Mouse (Mus musculus): ENCODE measurements around the gene Ccno. TPM values are rescaled to one million over a fixed set of nuclear protein-coding genes. Genes with fewer than 3 reads are reported as not detected.

Ccno gene
- total RNA-seq (2014; rRNA removed; ENCODE audit: low replicate concordance) = 0.23 TPM in 1 of 2 replicates, not detected in the other
- polyA plus RNA-seq (2015; fragmentation: Nextera tagmentation; extraction: Ambion mirVana) = 0.14 and 0.29 TPM in 2 replicates

DNA sequence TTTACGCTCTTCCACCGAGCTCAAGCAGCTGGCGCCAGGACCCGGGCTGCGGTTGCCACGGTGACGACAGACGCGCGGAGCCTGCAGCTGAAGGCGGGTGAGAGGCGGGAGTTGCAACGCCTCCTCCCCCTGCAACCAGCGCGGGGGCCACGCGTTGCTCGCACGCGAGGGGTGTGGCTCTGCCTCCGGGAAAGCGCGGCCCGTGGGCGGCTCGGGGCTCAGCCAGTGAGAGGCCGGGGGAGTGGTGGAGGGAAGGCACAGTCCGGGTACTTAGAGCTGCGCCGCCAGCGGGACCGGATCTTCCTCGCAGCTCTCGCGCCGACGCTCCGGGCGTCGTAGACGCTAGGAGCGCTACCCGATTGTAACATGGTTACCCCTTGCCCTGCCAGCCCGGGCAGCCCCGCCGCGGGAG, at the start of gene Ccno:
Gene Ccno, plus strand, starts transcription at position 271 of the 412 bp plus-strand sequence.
- peak within 1 kb of the TSS; percentile 56 for H3K4me3 ChIP-seq (ENCODE audit: low read depth, low read length)
- peaks cover 14% of the 10 kb centered on the region for H3K4me1 ChIP-seq (ENCODE audit: control insufficient read depth, insufficient read depth)
- no peaks in the 10 kb centered on the region for H3K36me3 ChIP-seq (replicated peaks; ENCODE audit: control insufficient read depth, insufficient read depth, low read length)
- H3K9ac ChIP-seq (replicated peaks; ENCODE audit: low read depth, low read length) = peak within 1 kb of the TSS; percentile 32; the same call in 1 of the 2 replicates
- H3K27ac ChIP-seq (ENCODE audit: low read depth) = no peak within 1 kb of the TSS
- under 1% methylated on average over 42 of the region's 47 CpGs for WGBS
- DNase-seq (ENCODE audit: low spot score) (peak; percentile 90), ATAC-seq (ENCODE audit: insufficient read depth, low read depth) (peak; percentile 96)
- no peaks in the 10 kb centered on the region for H3K9me3 ChIP-seq (replicated peaks; ENCODE audit: control insufficient read depth, low read length)
- H3K4me2 ChIP-seq (ENCODE audit: low read depth, low read length) = peak within 1 kb of the TSS; percentile 96
- no peak for TF ChIP-seq EP300 (IDR thresholded peaks at IDR 0.05; ENCODE audit: low read depth)
- TF ChIP-seq CTCF (IDR thresholded peaks at IDR 0.05; ENCODE audit: low read depth) = no peak
- peaks cover 82% of the 10 kb centered on the region for H3K27me3 ChIP-seq (ENCODE audit: control insufficient read depth, insufficient read depth, low read length)

DNA sequence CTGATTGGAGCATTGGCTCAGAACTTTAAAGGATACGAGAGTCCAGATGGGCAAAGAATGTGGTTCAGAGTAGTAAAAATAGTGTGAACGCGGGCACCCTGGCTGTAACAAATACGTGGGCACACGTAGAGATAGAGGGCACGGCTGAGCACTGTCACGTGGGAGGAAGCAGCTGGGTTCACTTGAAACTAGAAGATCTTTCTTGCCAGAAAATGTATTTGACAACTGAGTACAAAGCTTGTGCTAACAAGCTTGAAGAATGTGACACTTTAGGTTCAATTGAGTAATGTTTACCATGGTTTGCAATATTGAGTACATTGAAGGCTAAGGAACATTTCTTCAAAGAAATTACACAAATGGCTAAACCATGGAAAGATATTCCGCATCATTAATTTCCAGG, 49.5 kb upstream of the Ccno start:
- 84% methylated on average over 8 of the region's 8 CpGs for WGBS
- DNase-seq (ENCODE audit: low spot score) (no peak), ATAC-seq (ENCODE audit: insufficient read depth, low read depth) (no peak)
- Histone ChIP-seq H3K4me1 (ENCODE audit: control insufficient read depth, insufficient read depth) (no peaks in the 10 kb centered on the region), H3K27ac (ENCODE audit: low read depth) (no peak overlapping the region), H3K36me3 (replicated peaks; ENCODE audit: control insufficient read depth, insufficient read depth, low read length) (peaks cover 45% of the 10 kb centered on the region), H3K9ac (replicated peaks; ENCODE audit: low read depth, low read length) (no peak overlapping the region), H3K9me3 (replicated peaks; ENCODE audit: control insufficient read depth, low read length) (no peaks in the 10 kb centered on the region), H3K4me2 (ENCODE audit: low read depth, low read length) (no peak overlapping the region), H3K4me3 (ENCODE audit: low read depth, low read length) (no peak overlapping the region), H3K27me3 (ENCODE audit: control insufficient read depth, insufficient read depth, low read length) (no peaks in the 10 kb centered on the region)
- TF ChIP-seq CTCF (IDR thresholded peaks at IDR 0.05; ENCODE audit: low read depth) (no peak), EP300 (IDR thresholded peaks at IDR 0.05; ENCODE audit: low read depth) (no peak)

DNA sequence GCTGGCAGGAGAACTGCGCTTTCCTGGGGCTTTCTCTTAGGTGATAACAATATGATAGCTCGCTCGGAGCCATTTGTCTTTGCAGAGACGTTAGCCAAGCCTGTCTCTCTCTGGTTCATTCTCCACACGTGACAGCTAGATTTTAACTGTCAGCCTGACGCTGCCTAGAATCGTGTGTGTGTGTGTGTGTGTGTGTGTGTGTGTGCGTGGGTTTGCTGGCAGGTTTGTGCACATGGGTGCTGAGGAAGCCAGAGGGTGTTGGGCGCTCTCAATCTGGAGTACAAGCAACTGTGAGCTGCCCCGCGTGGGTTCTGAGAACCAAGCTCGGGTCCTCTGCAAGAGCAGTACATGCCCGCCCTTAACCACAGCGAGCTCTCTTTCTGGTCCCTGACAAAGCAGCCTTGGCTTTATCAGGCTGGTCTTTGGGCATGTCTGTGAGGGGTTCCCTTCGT, 45.7 kb upstream of the Ccno start:
- ATAC-seq (ENCODE audit: insufficient read depth, low read depth) (no peak), DNase-seq (ENCODE audit: low spot score) (no peak)
- no peak overlapping the region for H3K27ac ChIP-seq (ENCODE audit: low read depth)
- H3K4me2 ChIP-seq (ENCODE audit: low read depth, low read length) = no peak overlapping the region
- no peaks in the 10 kb centered on the region for H3K4me1 ChIP-seq (ENCODE audit: control insufficient read depth, insufficient read depth)
- no peak for TF ChIP-seq CTCF (IDR thresholded peaks at IDR 0.05; ENCODE audit: low read depth)
- no peak for TF ChIP-seq EP300 (IDR thresholded peaks at IDR 0.05; ENCODE audit: low read depth)
- H3K36me3 ChIP-seq (replicated peaks; ENCODE audit: control insufficient read depth, insufficient read depth, low read length) = peaks cover 53% of the 10 kb centered on the region
- H3K4me3 ChIP-seq (ENCODE audit: low read depth, low read length) = no peak overlapping the region
- no peaks in the 10 kb centered on the region for H3K27me3 ChIP-seq (ENCODE audit: control insufficient read depth, insufficient read depth, low read length)
- 43% methylated on average over 15 of the region's 15 CpGs for WGBS
- no peak overlapping the region for H3K9ac ChIP-seq (replicated peaks; ENCODE audit: low read depth, low read length)
- no peaks in the 10 kb centered on the region for H3K9me3 ChIP-seq (replicated peaks; ENCODE audit: control insufficient read depth, low read length)

DNA sequence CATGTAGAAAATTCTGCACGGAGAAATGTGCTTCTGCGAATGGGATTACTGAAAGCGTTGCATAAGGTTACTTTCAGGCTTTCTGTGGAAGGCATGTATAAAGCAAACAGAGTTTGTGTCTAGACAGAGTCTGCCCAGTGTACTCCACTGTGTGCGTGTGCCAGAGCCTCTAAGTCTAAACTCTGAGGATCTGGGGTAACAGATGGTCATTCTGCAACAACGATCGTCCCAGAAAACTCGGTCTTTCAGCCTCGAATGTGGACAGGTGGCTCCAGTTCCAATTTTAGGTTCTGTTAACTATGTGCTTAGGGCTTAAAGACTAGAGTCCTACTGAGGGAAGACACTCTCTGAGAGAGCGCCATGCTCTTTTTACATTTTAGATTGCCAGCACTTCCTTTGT, 42.3 kb upstream of the Ccno start:
- Histone ChIP-seq H3K9ac (replicated peaks; ENCODE audit: low read depth, low read length) (no peak overlapping the region), H3K27ac (ENCODE audit: low read depth) (no peak overlapping the region), H3K9me3 (replicated peaks; ENCODE audit: control insufficient read depth, low read length) (no peaks in the 10 kb centered on the region), H3K27me3 (ENCODE audit: control insufficient read depth, insufficient read depth, low read length) (no peaks in the 10 kb centered on the region), H3K4me1 (ENCODE audit: control insufficient read depth, insufficient read depth) (no peaks in the 10 kb centered on the region), H3K36me3 (replicated peaks; ENCODE audit: control insufficient read depth, insufficient read depth, low read length) (peaks cover 67% of the 10 kb centered on the region), H3K4me3 (ENCODE audit: low read depth, low read length) (no peak overlapping the region), H3K4me2 (ENCODE audit: low read depth, low read length) (no peak overlapping the region)
- ATAC-seq (ENCODE audit: insufficient read depth, low read depth) (no peak), DNase-seq (ENCODE audit: low spot score) (no peak)
- TF ChIP-seq EP300 (IDR thresholded peaks at IDR 0.05; ENCODE audit: low read depth) = no peak
- no peak for TF ChIP-seq CTCF (IDR thresholded peaks at IDR 0.05; ENCODE audit: low read depth)
- 93% methylated on average over 9 of the region's 9 CpGs for WGBS

DNA sequence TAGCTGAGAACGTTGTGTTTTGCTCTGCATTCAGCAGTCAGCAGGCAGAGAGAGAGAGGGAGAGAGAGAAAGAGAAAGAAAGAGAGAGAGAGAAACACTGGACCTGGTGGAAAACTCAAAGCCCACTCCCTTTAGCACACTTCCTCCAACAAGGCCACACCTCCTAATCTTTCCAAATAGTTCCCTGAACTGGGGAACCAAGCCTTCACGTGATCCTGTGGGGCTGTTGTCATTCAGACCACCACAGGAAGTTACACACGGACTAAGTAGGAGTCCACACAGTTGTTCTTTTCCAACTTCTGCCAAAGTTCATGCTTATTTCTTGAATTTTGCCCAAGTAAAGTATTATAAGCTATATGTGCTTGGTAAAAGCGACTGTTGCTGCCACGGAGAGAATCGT, 41.7 kb upstream of the Ccno start:
- H3K27ac ChIP-seq (ENCODE audit: low read depth) = no peak overlapping the region
- H3K4me2 ChIP-seq (ENCODE audit: low read depth, low read length) = no peak overlapping the region
- WGBS = 83% methylated on average over 6 of the region's 6 CpGs
- H3K9me3 ChIP-seq (replicated peaks; ENCODE audit: control insufficient read depth, low read length) = no peaks in the 10 kb centered on the region
- H3K4me3 ChIP-seq (ENCODE audit: low read depth, low read length) = no peak overlapping the region
- H3K4me1 ChIP-seq (ENCODE audit: control insufficient read depth, insufficient read depth) = no peaks in the 10 kb centered on the region
- peaks cover 72% of the 10 kb centered on the region for H3K36me3 ChIP-seq (replicated peaks; ENCODE audit: control insufficient read depth, insufficient read depth, low read length)
- ATAC-seq (ENCODE audit: insufficient read depth, low read depth) = no peak
- no peak for TF ChIP-seq CTCF (IDR thresholded peaks at IDR 0.05; ENCODE audit: low read depth)
- TF ChIP-seq EP300 (IDR thresholded peaks at IDR 0.05; ENCODE audit: low read depth) = no peak
- H3K9ac ChIP-seq (replicated peaks; ENCODE audit: low read depth, low read length) = no peak overlapping the region
- H3K27me3 ChIP-seq (ENCODE audit: control insufficient read depth, insufficient read depth, low read length) = no peaks in the 10 kb centered on the region
- no peak for DNase-seq (ENCODE audit: low spot score)

- no peaks in the 10 kb centered on the region for H3K9me3 ChIP-seq (replicated peaks; ENCODE audit: control insufficient read depth, low read length)
Observed at GRCm38 (mm10) chr13:112954067-112954466, 33.5 kb upstream of the Ccno start.

More at GRCm38 (mm10) chr13:112954067-112954466, 33.5 kb upstream of the Ccno start:
- H3K9ac ChIP-seq (replicated peaks; ENCODE audit: low read depth, low read length) = no peak overlapping the region
- 86% methylated on average over 8 of the region's 8 CpGs for WGBS
- ATAC-seq (ENCODE audit: insufficient read depth, low read depth) (no peak), DNase-seq (ENCODE audit: low spot score) (no peak)
- TF ChIP-seq EP300 (IDR thresholded peaks at IDR 0.05; ENCODE audit: low read depth) (no peak), CTCF (IDR thresholded peaks at IDR 0.05; ENCODE audit: low read depth) (no peak)
- H3K4me2 ChIP-seq (ENCODE audit: low read depth, low read length) = no peak overlapping the region
- H3K4me3 ChIP-seq (ENCODE audit: low read depth, low read length) = no peak overlapping the region
- no peaks in the 10 kb centered on the region for H3K4me1 ChIP-seq (ENCODE audit: control insufficient read depth, insufficient read depth)
- H3K27me3 ChIP-seq (ENCODE audit: control insufficient read depth, insufficient read depth, low read length) = no peaks in the 10 kb centered on the region
- H3K36me3 ChIP-seq (replicated peaks; ENCODE audit: control insufficient read depth, insufficient read depth, low read length) = peaks cover 82% of the 10 kb centered on the region
- H3K27ac ChIP-seq (ENCODE audit: low read depth) = no peak overlapping the region

All from heart, postnatal 0 days (tissue).